Mouse (Mus musculus): ENCODE data around the gene Rmi2. TPM values are rescaled to one million over a fixed set of nuclear protein-coding genes. Genes with fewer than 3 reads are reported as not detected.

Rmi2 gene
- polyA plus RNA-seq, 1 experiment, result 1.9 TPM

- no peak for TF ChIP-seq POLR2A (IDR thresholded peaks at IDR 0.05; ENCODE audit: low read depth, low read length)
- Histone ChIP-seq H3K4me1 (ENCODE audit: control insufficient read depth, insufficient read depth, low read length) (no peaks in the 10 kb centered on the region), H3K27ac (ENCODE audit: insufficient read depth, low read length) (no peak overlapping the region), H3K4me3 (ENCODE audit: insufficient read depth, low read length) (no peak overlapping the region)
Measured at GRCm38 (mm10) chr16:10878227-10878626, 43.4 kb downstream of the Rmi2 start.

- no peak overlapping the region for H3K4me3 ChIP-seq (ENCODE audit: insufficient read depth, low read length)
- no peak overlapping the region for H3K27ac ChIP-seq (ENCODE audit: insufficient read depth, low read length)
- no peaks in the 10 kb centered on the region for H3K4me1 ChIP-seq (ENCODE audit: control insufficient read depth, insufficient read depth, low read length)
- TF ChIP-seq POLR2A (IDR thresholded peaks at IDR 0.05; ENCODE audit: low read depth, low read length) (no peak), CTCF (IDR thresholded peaks at IDR 0.05; ENCODE audit: borderline replicate concordance, insufficient read depth, low read length) (peak; percentile 64)
Measured at GRCm38 (mm10) chr16:10879467-10879866, 44.6 kb downstream of the Rmi2 start.

- H3K4me1 ChIP-seq (ENCODE audit: control insufficient read depth, insufficient read depth, low read length), result no peaks in the 10 kb centered on the region
- TF ChIP-seq POLR2A (IDR thresholded peaks at IDR 0.05; ENCODE audit: low read depth, low read length) (no peak), CTCF (IDR thresholded peaks at IDR 0.05; ENCODE audit: borderline replicate concordance, insufficient read depth, low read length) (no peak)
- H3K27ac ChIP-seq (ENCODE audit: insufficient read depth, low read length), result no peak overlapping the region
- no peak overlapping the region for H3K4me3 ChIP-seq (ENCODE audit: insufficient read depth, low read length)
Measured at GRCm38 (mm10) chr16:10881231-10881962, 46.5 kb downstream of the Rmi2 start.

GRCm38 (mm10) chr16:10887436-10887835 lies 52.6 kb downstream of the Rmi2 start:
- Histone ChIP-seq H3K4me3 (ENCODE audit: insufficient read depth, low read length) (no peak overlapping the region), H3K4me1 (ENCODE audit: control insufficient read depth, insufficient read depth, low read length) (no peaks in the 10 kb centered on the region; the same call in 1 of the 2 replicates), H3K27ac (ENCODE audit: insufficient read depth, low read length) (no peak overlapping the region)
- TF ChIP-seq POLR2A (IDR thresholded peaks at IDR 0.05; ENCODE audit: low read depth, low read length) (no peak), CTCF (IDR thresholded peaks at IDR 0.05; ENCODE audit: borderline replicate concordance, insufficient read depth, low read length) (no peak)

- no peak overlapping the region for H3K27ac ChIP-seq (ENCODE audit: insufficient read depth, low read length)
- TF ChIP-seq CTCF (IDR thresholded peaks at IDR 0.05; ENCODE audit: borderline replicate concordance, insufficient read depth, low read length), result peak; percentile 60; the same call in 1 of the 2 replicates
- no peak for TF ChIP-seq POLR2A (IDR thresholded peaks at IDR 0.05; ENCODE audit: low read depth, low read length)
- H3K4me1 ChIP-seq (ENCODE audit: control insufficient read depth, insufficient read depth, low read length), result no peaks in the 10 kb centered on the region; the same call in 1 of the 2 replicates
- no peak overlapping the region for H3K4me3 ChIP-seq (ENCODE audit: insufficient read depth, low read length)
Measured at GRCm38 (mm10) chr16:10890363-10890762, 55.5 kb downstream of the Rmi2 start.

GRCm38 (mm10) chr16:10893161-10893560 lies 58.3 kb downstream of the Rmi2 start:
- TF ChIP-seq CTCF (IDR thresholded peaks at IDR 0.05; ENCODE audit: borderline replicate concordance, insufficient read depth, low read length) (no peak), POLR2A (IDR thresholded peaks at IDR 0.05; ENCODE audit: low read depth, low read length) (no peak)
- no peaks in the 10 kb centered on the region; the same call in 1 of the 2 replicates for H3K4me1 ChIP-seq (ENCODE audit: control insufficient read depth, insufficient read depth, low read length)
- H3K4me3 ChIP-seq (ENCODE audit: insufficient read depth, low read length), result no peak overlapping the region
- no peak overlapping the region for H3K27ac ChIP-seq (ENCODE audit: insufficient read depth, low read length)

GRCm38 (mm10) chr16:10895906-10896305 lies 61.0 kb downstream of the Rmi2 start:
- TF ChIP-seq CTCF (IDR thresholded peaks at IDR 0.05; ENCODE audit: borderline replicate concordance, insufficient read depth, low read length) (no peak), POLR2A (IDR thresholded peaks at IDR 0.05; ENCODE audit: low read depth, low read length) (no peak)
- no peak overlapping the region for H3K27ac ChIP-seq (ENCODE audit: insufficient read depth, low read length)
- no peaks in the 10 kb centered on the region for H3K4me1 ChIP-seq (ENCODE audit: control insufficient read depth, insufficient read depth, low read length)
- no peak overlapping the region for H3K4me3 ChIP-seq (ENCODE audit: insufficient read depth, low read length)

GRCm38 (mm10) chr16:10897372-10897771 lies 62.5 kb downstream of the Rmi2 start:
- Histone ChIP-seq H3K4me3 (ENCODE audit: insufficient read depth, low read length) (no peak overlapping the region), H3K27ac (ENCODE audit: insufficient read depth, low read length) (no peak overlapping the region), H3K4me1 (ENCODE audit: control insufficient read depth, insufficient read depth, low read length) (no peaks in the 10 kb centered on the region)
- no peak for TF ChIP-seq CTCF (IDR thresholded peaks at IDR 0.05; ENCODE audit: borderline replicate concordance, insufficient read depth, low read length)
- no peak for TF ChIP-seq POLR2A (IDR thresholded peaks at IDR 0.05; ENCODE audit: low read depth, low read length)

- TF ChIP-seq CTCF (IDR thresholded peaks at IDR 0.05; ENCODE audit: borderline replicate concordance, insufficient read depth, low read length), result no peak
- TF ChIP-seq POLR2A (IDR thresholded peaks at IDR 0.05; ENCODE audit: low read depth, low read length), result no peak
- no peaks in the 10 kb centered on the region for H3K4me1 ChIP-seq (ENCODE audit: control insufficient read depth, insufficient read depth, low read length)
- H3K27ac ChIP-seq (ENCODE audit: insufficient read depth, low read length), result no peak overlapping the region
- H3K4me3 ChIP-seq (ENCODE audit: insufficient read depth, low read length), result no peak overlapping the region
Measured at GRCm38 (mm10) chr16:10900736-10901135, 65.9 kb downstream of the Rmi2 start.

GRCm38 (mm10) chr16:10901956-10902355 lies 67.1 kb downstream of the Rmi2 start:
- H3K4me1 ChIP-seq (ENCODE audit: control insufficient read depth, insufficient read depth, low read length), result no peaks in the 10 kb centered on the region
- no peak overlapping the region for H3K27ac ChIP-seq (ENCODE audit: insufficient read depth, low read length)
- H3K4me3 ChIP-seq (ENCODE audit: insufficient read depth, low read length), result no peak overlapping the region
- no peak for TF ChIP-seq POLR2A (IDR thresholded peaks at IDR 0.05; ENCODE audit: low read depth, low read length)
- TF ChIP-seq CTCF (IDR thresholded peaks at IDR 0.05; ENCODE audit: borderline replicate concordance, insufficient read depth, low read length), result no peak
